Mouse (Mus musculus) lung, postnatal 0 days (tissue): ENCODE data around the gene Gsg1.

Source experiments
- CTCF ChIP-seq: IDR thresholded peaks from 2 replicates; pipeline ENCODE4 v1.5.1; 2016; ENCODE audit warnings: antibody characterized with exemption, mild to moderate bottlenecking
- EP300 ChIP-seq: IDR thresholded peaks from 2 replicates; pipeline ENCODE4 v1.6.1; 2016; ENCODE audit warnings: antibody characterized with exemption, mild to moderate bottlenecking, control low read depth

GRCm38 (mm10) chr6:135204869-135205268, 49.3 kb downstream of the Gsg1 start:
- no peak for TF ChIP-seq CTCF
- no peak for TF ChIP-seq EP300
